Mouse (Mus musculus) ES-E14 (cell line): ENCODE measurements around the gene Cog7.

ENCODE experiments used
- HCFC1 ChIP-seq: IDR thresholded peaks from 2 replicates; pipeline ENCODE4 v1.6.1; 2012; ENCODE audit warnings: low read length, inconsistent platforms, borderline replicate concordance; ENCODE audit not compliant: insufficient read depth
- MAFK ChIP-seq: IDR thresholded peaks from 2 replicates; pipeline ENCODE4 v1.6.1; 2014; ENCODE audit warnings: mild to moderate bottlenecking, low read depth, low read length, inconsistent platforms; ENCODE audit not compliant: insufficient read depth

- TF ChIP-seq HCFC1 (no peak), MAFK (no peak)
Measured at GRCm38 (mm10) chr7:121857177-121857884, 124.2 kb downstream of the Cog7 start.
